Mouse (Mus musculus) heart, postnatal 25 days (tissue): ENCODE results near the gene Dnajb5. TPM values are rescaled to one million over a fixed set of nuclear protein-coding genes. Genes with fewer than 3 reads are reported as not detected.

Experiments used
- total RNA-seq, 2 experiments: library from RNA; stranded (reverse); gene quantifications; 2 replicates each; pipeline ENCODE4 v1.2.3; 2021

Dnajb5 gene
- total RNA-seq, 2 experiments from 2014 or later, result 83.5 to 93.2 TPM

Other genes with a start within 250 kb of the Dnajb5 start
- gene 4930578G10Rik, start 214.3 kb upstream of the Dnajb5 start, total RNA-seq, result not detected
- gene Ccl19, start 193.2 kb upstream of the Dnajb5 start, total RNA-seq, result under 1 TPM; 0.94 to 0.98 TPM
- gene Ccl21a, start 175.8 kb upstream of the Dnajb5 start, total RNA-seq, result 10 to 100 TPM; 44.2 to 54.6 TPM
- gene Fam205a1, start 95.9 kb upstream of the Dnajb5 start, total RNA-seq, result not detected
- not detected for gene Gm12394, start 93.0 kb upstream of the Dnajb5 start, total RNA-seq
- gene Fam205c, start 75.6 kb upstream of the Dnajb5 start, total RNA-seq, result 1 to 10 TPM; 7.1 to 7.5 TPM
- gene Phf24, start 33.2 kb upstream of the Dnajb5 start, total RNA-seq, result 1 to 10 TPM; 9.0 to 9.4 TPM
- gene 1700022I11Rik, start 19.8 kb downstream of the Dnajb5 start, total RNA-seq, result not detected
- 100 to 1,000 TPM; 244 to 266 TPM for gene Vcp, start 50.7 kb downstream of the Dnajb5 start, total RNA-seq
- 1 to 10 TPM; 3.8 to 4.3 TPM for gene Fancg, start 60.7 kb downstream of the Dnajb5 start, total RNA-seq
- gene Pigo, start 76.0 kb downstream of the Dnajb5 start, total RNA-seq, result 10 to 100 TPM; 21.8 to 25.1 TPM
- 100 to 1,000 TPM; 104 to 108 TPM for gene Stoml2, start 81.9 kb downstream of the Dnajb5 start, total RNA-seq
- gene Fam214b, start 96.4 kb downstream of the Dnajb5 start, total RNA-seq, result 10 to 100 TPM; 27.7 to 32.8 TPM
- 10 to 100 TPM; 14.8 to 16.3 TPM for gene Unc13b, start 109.1 kb downstream of the Dnajb5 start, total RNA-seq